Mouse (Mus musculus) 416B (cell line): ENCODE results near the gene Etv4.

Source experiments
- DNase-seq: peaks from one replicate; pipeline ENCODE4 v3.0.0; 2011; ENCODE audit warnings: low read depth

Etv4 gene

GRCm38 (mm10) chr11:101785852-101786205 lies 658 bp upstream of the Etv4 start:
- no peak for DNase-seq

GRCm38 (mm10) chr11:101784488-101785142 lies 556 bp downstream of the Etv4 start:
- no peak for DNase-seq

- no peak for DNase-seq
Measured at GRCm38 (mm10) chr11:101784072-101784471, 1.1 kb downstream of the Etv4 start.

GRCm38 (mm10) chr11:101783584-101783983 lies 1.6 kb downstream of the Etv4 start:
- DNase-seq: peak; percentile 18

- no peak for DNase-seq
Measured at GRCm38 (mm10) chr11:101783135-101783534, 2.0 kb downstream of the Etv4 start.

- DNase-seq: peak; percentile 51
Measured at GRCm38 (mm10) chr11:101776846-101777245, 8.3 kb downstream of the Etv4 start.

- DNase-seq: peak; percentile 15
Measured at GRCm38 (mm10) chr11:101772449-101772848, 12.7 kb downstream of the Etv4 start.

GRCm38 (mm10) chr11:101772027-101772426 lies 13.1 kb downstream of the Etv4 start:
- no peak for DNase-seq

GRCm38 (mm10) chr11:101770266-101770665 lies 14.9 kb downstream of the Etv4 start:
- DNase-seq: no peak

- peak; percentile 66 for DNase-seq
Measured at GRCm38 (mm10) chr11:101768721-101769120, 16.4 kb downstream of the Etv4 start.

- DNase-seq: no peak
Measured at GRCm38 (mm10) chr11:101767326-101767725, 17.8 kb downstream of the Etv4 start.

- no peak for DNase-seq
Measured at GRCm38 (mm10) chr11:101764546-101764945, 20.6 kb downstream of the Etv4 start.

GRCm38 (mm10) chr11:101763723-101764122 lies 21.4 kb downstream of the Etv4 start:
- DNase-seq: peak; percentile 87

GRCm38 (mm10) chr11:101759530-101759929 lies 25.6 kb downstream of the Etv4 start:
- peak; percentile 51 for DNase-seq

- no peak for DNase-seq
Measured at GRCm38 (mm10) chr11:101758431-101758830, 26.7 kb downstream of the Etv4 start.

GRCm38 (mm10) chr11:101757366-101757765 lies 27.8 kb downstream of the Etv4 start:
- DNase-seq: no peak

- no peak for DNase-seq
Measured at GRCm38 (mm10) chr11:101756616-101757015, 28.6 kb downstream of the Etv4 start.

GRCm38 (mm10) chr11:101733596-101733995 lies 51.6 kb downstream of the Etv4 start:
- DNase-seq: peak; percentile 27

- peak; percentile 99 for DNase-seq
Measured at GRCm38 (mm10) chr11:101732518-101733440, 52.4 kb downstream of the Etv4 start, which contains the start of gene Dhx8. Gene Dhx8 (plus strand): TSS chr11:101732919.

GRCm38 (mm10) chr11:101729308-101729707 lies 55.9 kb downstream of the Etv4 start:
- DNase-seq: no peak

- no peak for DNase-seq
Measured at GRCm38 (mm10) chr11:101726765-101727164, 58.4 kb downstream of the Etv4 start.

GRCm38 (mm10) chr11:101725043-101725442 lies 60.1 kb downstream of the Etv4 start:
- DNase-seq: no peak

- DNase-seq: no peak
Measured at GRCm38 (mm10) chr11:101719986-101720520, 65.1 kb downstream of the Etv4 start.
